Mouse (Mus musculus) kidney, adult 2 months (tissue): ENCODE measurements around the gene Fkbp10. TPM values are rescaled to one million over a fixed set of nuclear protein-coding genes. Genes with fewer than 3 reads are reported as not detected.

ENCODE experiments used
- DNase-seq: peaks from one replicate; pipeline ENCODE4 v3.0.0; 2021
- H3K27ac ChIP-seq: fragments of 200-500 bp; 2 replicates; pipeline ENCODE4 v1.5.1; 2012; ENCODE audit warnings: low read depth, low read length, control low read depth, inconsistent platforms; ENCODE audit not compliant: insufficient read depth
- H3K27me3 ChIP-seq: fragments of 200-500 bp; replicated peaks from 2 replicates; pipeline ENCODE4 v1.6.1; 2012; ENCODE audit warnings: mild to moderate bottlenecking, moderate library complexity, low read length, inconsistent platforms; ENCODE audit not compliant: control insufficient read depth, insufficient read depth
- H3K36me3 ChIP-seq: fragments of 200-500 bp; 2 replicates; pipeline ENCODE4 v1.6.1; 2012; ENCODE audit warnings: mild to moderate bottlenecking, moderate library complexity, low read length, inconsistent platforms; ENCODE audit not compliant: control insufficient read depth, insufficient read depth
- H3K4me1 ChIP-seq: fragments of 200-500 bp; 2 replicates; pipeline ENCODE4 v1.6.1; 2011; ENCODE audit warnings: low read length; ENCODE audit not compliant: control insufficient read depth, insufficient read depth
- H3K4me3 ChIP-seq: fragments of 200-500 bp; 2 replicates; pipeline ENCODE4 v1.5.1; 2011; ENCODE audit warnings: mild to moderate bottlenecking, low read depth, low read length, control low read depth; ENCODE audit not compliant: insufficient read depth
- CTCF ChIP-seq: fragments of 200-500 bp; conservative IDR thresholded peaks from 2 replicates; pipeline ENCODE4 v1.5.1; 2011; ENCODE audit warnings: low read depth, mild to moderate bottlenecking, control low read depth, low read length, moderate library complexity, mixed read lengths; ENCODE audit not compliant: insufficient read depth, insufficient read length
- POLR2A ChIP-seq: fragments of 200-500 bp; IDR thresholded peaks from one replicate; pipeline ENCODE4 v1.6.1; 2011; ENCODE audit warnings: low read depth, low read length, control low read depth
- WGBS: fragments of 180-500 bp; shearing (Covaris S2); methylation state at CpG from one replicate; pipeline ENCODE4 v1.1.7; 2018; 5-methylcytosine and 5-hydroxymethylcytosine counted together
- polyA plus RNA-seq: library from polyadenylated mRNA; depleted of rRNA; stranded (reverse); fragments of >200 nt; gene quantifications from 2 replicates; pipeline ENCODE4 v1.2.3, GENCODE M21; 2012

Fkbp10 gene
- polyA plus RNA-seq, 1 experiment, result 12.5 TPM

GRCm38 (mm10) chr11:100426820-100427219 is 11.3 kb downstream of the Fkbp10 start:
- Histone ChIP-seq H3K36me3 (no peaks in the 10 kb centered on the region), H3K4me1 (no peaks in the 10 kb centered on the region), H3K4me3 (no peak overlapping the region), H3K27ac (no peak overlapping the region), H3K27me3 (no peaks in the 10 kb centered on the region)
- TF ChIP-seq CTCF, result no peak
- no peak for TF ChIP-seq POLR2A
- no peak for DNase-seq
- 77% methylated on average over 3 of the region's 3 CpGs for WGBS

GRCm38 (mm10) chr11:100428612-100429199 is 13.2 kb downstream of the Fkbp10 start:
- H3K27ac ChIP-seq, result no peak overlapping the region
- no peaks in the 10 kb centered on the region for H3K36me3 ChIP-seq
- no peak for DNase-seq
- 34% methylated on average over 9 of the region's 9 CpGs for WGBS
- H3K4me1 ChIP-seq, result no peaks in the 10 kb centered on the region
- TF ChIP-seq CTCF (no peak), POLR2A (no peak)
- no peaks in the 10 kb centered on the region for H3K27me3 ChIP-seq
- H3K4me3 ChIP-seq, result no peak overlapping the region

- Histone ChIP-seq H3K27me3 (no peaks in the 10 kb centered on the region), H3K36me3 (no peaks in the 10 kb centered on the region), H3K27ac (no peak overlapping the region), H3K4me3 (no peak overlapping the region), H3K4me1 (no peaks in the 10 kb centered on the region)
- TF ChIP-seq POLR2A (no peak), CTCF (no peak)
- DNase-seq, result no peak
- WGBS, result 94% methylated on average over 7 of the region's 7 CpGs
These were observed 14.6 kb downstream of the Fkbp10 start for GRCm38 (mm10) chr11:100430052-100430451.

DNA sequence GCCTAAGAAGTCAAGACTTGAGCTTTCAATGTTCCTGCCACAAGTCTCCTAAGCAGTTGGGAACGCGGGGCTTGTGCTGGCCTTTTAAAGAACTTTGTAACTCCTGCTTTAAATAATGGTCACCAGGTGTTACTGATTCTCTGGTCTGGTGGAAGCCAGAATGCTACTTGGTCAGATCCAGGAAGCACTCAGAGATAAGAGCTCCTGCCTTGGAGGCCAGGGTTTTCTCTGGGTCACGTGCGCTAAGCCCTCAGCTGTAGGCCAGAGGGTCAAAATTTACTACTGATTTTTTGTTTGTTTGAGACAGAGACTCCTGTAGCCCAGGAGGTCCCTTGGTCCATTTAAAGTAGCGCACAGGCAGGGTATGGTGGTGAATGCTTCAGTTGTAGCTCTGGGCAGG is 16.5 kb downstream of the Fkbp10 start:
- WGBS, result 95% methylated on average over 5 of the region's 5 CpGs
- H3K27ac ChIP-seq, result no peak overlapping the region
- no peaks in the 10 kb centered on the region for H3K4me1 ChIP-seq
- H3K27me3 ChIP-seq, result no peaks in the 10 kb centered on the region
- TF ChIP-seq POLR2A (no peak), CTCF (no peak)
- DNase-seq, result no peak
- H3K4me3 ChIP-seq, result no peak overlapping the region
- H3K36me3 ChIP-seq, result no peaks in the 10 kb centered on the region

- TF ChIP-seq POLR2A (no peak), CTCF (no peak)
- Histone ChIP-seq H3K27me3 (no peaks in the 10 kb centered on the region), H3K4me1 (0 out of 2 replicates have a peak, but pooled peaks cover 3% of the 10 kb centered on the region), H3K4me3 (no peak overlapping the region), H3K36me3 (no peaks in the 10 kb centered on the region), H3K27ac (no peak overlapping the region)
- no peak for DNase-seq
- 82% methylated on average over 9 of the region's 9 CpGs for WGBS
These were observed 20.3 kb downstream of the Fkbp10 start for GRCm38 (mm10) chr11:100435678-100436246.

DNA sequence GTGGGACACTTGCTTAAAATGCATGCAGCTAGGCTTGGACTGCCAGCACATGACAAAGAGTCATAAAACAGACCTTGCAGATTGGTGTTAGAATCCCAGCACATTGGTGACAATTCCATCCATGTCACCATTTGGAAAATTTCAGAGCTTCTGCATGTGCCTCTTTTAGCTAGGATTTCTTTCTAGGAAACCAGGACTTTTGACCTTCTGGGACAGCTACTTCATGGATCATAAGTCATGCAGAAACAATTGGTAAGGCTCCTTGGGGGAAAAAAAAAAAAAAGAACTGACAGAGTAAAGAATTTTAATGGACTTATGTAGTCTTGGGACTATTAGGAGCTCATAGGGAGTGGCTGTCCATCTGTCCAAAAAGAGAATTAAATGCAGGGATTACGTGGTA is 22.4 kb downstream of the Fkbp10 start:
- no peaks in the 10 kb centered on the region for H3K27me3 ChIP-seq
- DNase-seq, result peak; percentile 68
- 0 out of 2 replicates have a peak, but pooled peaks cover 3% of the 10 kb centered on the region for H3K4me1 ChIP-seq
- WGBS, result 39% methylated on average over 1 of the region's 1 CpGs
- no peak overlapping the region for H3K4me3 ChIP-seq
- H3K27ac ChIP-seq, result no peak overlapping the region
- TF ChIP-seq CTCF (no peak), POLR2A (no peak)
- no peaks in the 10 kb centered on the region for H3K36me3 ChIP-seq

GRCm38 (mm10) chr11:100440691-100441522 is 25.4 kb downstream of the Fkbp10 start:
- Histone ChIP-seq H3K27ac (no peak overlapping the region), H3K4me3 (peak overlapping the region; percentile 87), H3K27me3 (no peaks in the 10 kb centered on the region), H3K36me3 (no peaks in the 10 kb centered on the region), H3K4me1 (0 out of 2 replicates have a peak, but pooled peaks cover 3% of the 10 kb centered on the region)
- peak; percentile 81 for DNase-seq
- WGBS, result 2% methylated on average over 52 of the region's 52 CpGs
- TF ChIP-seq CTCF (no peak), POLR2A (peak; percentile 34)
